Mouse (Mus musculus): Measurements from ENCODE around the gene Bckdk. TPM values are rescaled to one million over a fixed set of nuclear protein-coding genes. Genes with fewer than 3 reads are reported as not detected.
A peak's percentile ranks its signal among the peaks of the same experiment; 100 is the strongest.
"Not testable (repeated sequence)": the region's sequence is repeated elsewhere in the genome, so short reads cannot be mapped to it uniquely, and the experiment has no call there.

The Bckdk gene
- polyA plus RNA-seq, 1 experiment from 2014 or later, result 130 TPM

DNA sequence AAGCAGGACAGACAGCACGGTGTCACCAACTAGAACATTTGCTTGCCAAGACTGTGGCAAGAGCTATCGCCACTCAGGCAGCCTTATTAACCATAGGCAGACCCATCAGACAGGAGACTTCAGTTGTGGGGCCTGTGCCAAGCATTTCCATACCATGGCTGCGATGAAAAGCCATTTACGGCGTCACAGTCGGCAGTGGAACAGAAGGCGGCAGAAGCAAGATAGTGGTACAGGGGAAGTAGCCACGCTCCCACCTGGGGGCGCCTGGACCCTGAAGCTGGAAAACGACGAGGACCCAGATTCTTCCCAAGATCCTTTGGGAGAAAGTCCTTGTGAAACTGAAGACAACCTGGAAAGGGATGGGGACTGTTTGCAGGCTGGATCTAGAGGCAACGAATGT, 23.5 kb upstream of the Bckdk start:
- Histone ChIP-seq H3K27ac (no peak overlapping the region), H3K9me3 (0 out of 2 replicates have a peak, but pooled peaks cover 4% of the 10 kb centered on the region), H3K4me1 (peaks cover 28% of the 10 kb centered on the region), H3K27me3 (ENCODE audit: poor library complexity, severe bottlenecking) (no peaks in the 10 kb centered on the region), H3K4me3 (no peak overlapping the region), H3K36me3 (replicated peaks) (peaks cover 78% of the 10 kb centered on the region)
- DNase-seq (ENCODE audit: extremely low spot score, low spot score), result no peak
- 90% methylated on average over 12 of the region's 12 CpGs for WGBS

DNA sequence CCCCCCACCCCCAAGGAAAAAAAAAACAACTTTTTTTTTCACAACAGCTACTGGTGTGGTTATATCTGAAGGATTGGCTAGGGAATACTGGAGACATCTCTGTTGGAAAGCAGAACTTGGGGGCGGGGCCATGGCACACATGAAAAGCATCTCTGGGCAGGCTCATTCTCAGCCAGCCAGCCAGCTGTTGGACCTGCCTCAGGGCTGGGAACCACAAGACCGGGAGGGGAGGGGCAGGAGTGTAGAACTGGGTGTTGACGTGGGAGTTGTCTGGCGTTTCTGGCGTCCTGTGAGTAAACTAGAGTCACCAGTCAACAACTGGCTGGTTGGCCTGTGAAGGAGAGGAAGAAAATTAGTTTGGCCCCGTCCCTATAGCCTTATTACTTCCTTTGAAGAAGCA, 17.9 kb upstream of the Bckdk start:
- H3K27ac ChIP-seq, result no peak overlapping the region
- peaks cover 100% of the 10 kb centered on the region for H3K36me3 ChIP-seq (replicated peaks)
- WGBS, result 84% methylated on average over 6 of the region's 6 CpGs
- no peak overlapping the region for H3K4me3 ChIP-seq
- H3K4me1 ChIP-seq, result peaks cover 19% of the 10 kb centered on the region
- DNase-seq (ENCODE audit: extremely low spot score, low spot score), result no peak
- no peaks in the 10 kb centered on the region for H3K27me3 ChIP-seq (ENCODE audit: poor library complexity, severe bottlenecking)
- no peaks in the 10 kb centered on the region for H3K9me3 ChIP-seq

DNA sequence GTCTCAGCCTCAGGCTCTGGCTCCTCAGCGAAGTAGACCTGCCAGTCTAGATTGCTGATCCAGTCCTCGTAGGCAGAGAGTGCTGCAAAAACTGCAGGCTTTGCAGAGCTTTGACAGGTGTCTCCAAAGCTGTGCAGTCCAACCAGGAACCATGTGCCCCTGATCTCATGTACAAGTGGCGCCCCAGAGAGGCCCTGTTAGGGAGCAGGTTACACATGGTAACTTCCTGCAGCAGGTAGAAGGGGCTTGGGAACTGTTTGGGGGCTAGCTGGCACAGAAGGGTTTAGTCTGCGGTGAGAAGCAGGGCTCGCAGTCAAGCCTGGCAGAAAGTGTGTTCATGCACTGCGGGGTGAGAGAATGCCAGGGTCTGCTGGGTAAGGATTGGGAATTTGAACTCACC, 17.3 kb upstream of the Bckdk start:
- H3K4me1 ChIP-seq, result peaks cover 19% of the 10 kb centered on the region
- 92% methylated on average over 6 of the region's 6 CpGs for WGBS
- H3K36me3 ChIP-seq (replicated peaks), result peaks cover 98% of the 10 kb centered on the region
- no peaks in the 10 kb centered on the region for H3K27me3 ChIP-seq (ENCODE audit: poor library complexity, severe bottlenecking)
- H3K27ac ChIP-seq, result no peak overlapping the region
- H3K9me3 ChIP-seq, result no peaks in the 10 kb centered on the region
- DNase-seq (ENCODE audit: extremely low spot score, low spot score), result no peak
- H3K4me3 ChIP-seq, result no peak overlapping the region

DNA sequence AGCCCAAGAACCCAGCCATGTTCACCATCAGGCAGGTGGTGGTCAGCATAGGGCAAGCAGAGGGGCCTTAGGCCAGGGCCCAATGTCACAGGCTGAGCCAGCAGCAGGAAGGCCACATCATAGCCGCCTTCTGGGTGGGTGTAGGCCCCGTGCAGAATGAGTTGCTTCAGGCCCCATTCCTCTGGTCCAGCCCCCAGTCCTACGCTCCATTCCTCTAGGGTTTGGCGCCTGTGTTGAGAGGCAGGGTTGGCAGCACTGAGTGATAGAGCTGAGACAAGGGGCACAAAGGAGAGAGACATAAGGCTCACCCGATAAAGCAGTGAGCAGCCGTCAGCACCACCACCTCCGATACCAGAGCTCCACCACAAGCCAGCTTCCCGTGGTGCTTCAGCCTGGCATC, 16.7 kb upstream of the Bckdk start:
- H3K36me3 ChIP-seq (replicated peaks), result peaks cover 98% of the 10 kb centered on the region

DNA sequence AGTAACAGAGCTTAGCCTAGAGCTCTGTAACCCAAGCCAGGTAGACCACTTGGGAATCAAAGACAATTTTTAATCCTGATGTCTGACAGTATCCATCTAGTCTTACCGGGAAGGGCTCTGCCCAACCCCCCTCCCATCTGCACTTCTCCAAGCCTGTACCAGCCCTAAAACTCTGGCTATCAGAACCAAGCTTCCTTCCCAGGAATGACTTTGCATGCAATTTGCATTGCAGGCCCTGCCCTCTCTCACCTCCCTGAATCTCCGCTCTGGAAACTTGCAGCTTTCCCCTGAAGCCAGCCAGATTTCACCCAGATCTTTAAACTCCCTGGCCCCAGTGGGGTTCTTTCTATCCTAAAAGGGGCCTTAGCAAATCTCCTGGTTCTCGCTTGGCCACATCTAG, 16.1 kb upstream of the Bckdk start:
- DNase-seq (ENCODE audit: extremely low spot score, low spot score), result no peak
- 89% methylated on average over 3 of the region's 3 CpGs for WGBS
- Histone ChIP-seq H3K4me3 (no peak overlapping the region), H3K27me3 (ENCODE audit: poor library complexity, severe bottlenecking) (no peaks in the 10 kb centered on the region), H3K27ac (no peak overlapping the region), H3K36me3 (replicated peaks) (peaks cover 98% of the 10 kb centered on the region), H3K9me3 (no peaks in the 10 kb centered on the region), H3K4me1 (peaks cover 15% of the 10 kb centered on the region)

More for the DNA sequence above, 16.7 kb upstream of the Bckdk start:
- Histone ChIP-seq H3K4me3 (no peak overlapping the region), H3K9me3 (no peaks in the 10 kb centered on the region), H3K27me3 (ENCODE audit: poor library complexity, severe bottlenecking) (no peaks in the 10 kb centered on the region), H3K4me1 (peaks cover 19% of the 10 kb centered on the region), H3K27ac (no peak overlapping the region)
- no peak for DNase-seq (ENCODE audit: extremely low spot score, low spot score)
- WGBS, result 93% methylated on average over 8 of the region's 8 CpGs

DNA sequence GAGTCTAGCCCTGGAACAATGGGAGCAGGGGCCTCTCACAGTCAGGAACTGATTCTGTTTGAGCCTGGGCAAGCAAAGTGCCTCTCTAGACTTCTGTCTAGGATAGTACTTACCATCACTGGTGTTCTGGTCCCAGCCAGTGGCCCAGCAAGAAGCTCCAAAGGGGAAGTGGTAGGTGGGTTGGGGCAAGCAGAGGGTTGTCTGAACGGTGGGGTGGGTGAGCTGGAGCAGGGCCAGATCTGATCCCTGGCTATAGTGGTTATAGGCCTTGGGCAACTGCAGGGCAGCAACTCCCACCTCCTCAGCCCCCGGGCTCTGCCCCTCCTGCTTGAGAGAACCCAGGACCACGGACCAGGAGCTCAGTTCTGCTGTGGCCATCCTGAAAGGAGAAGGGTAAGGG, 15.1 kb upstream of the Bckdk start:
- H3K9me3 ChIP-seq, result no peaks in the 10 kb centered on the region
- WGBS, result 81% methylated on average over 3 of the region's 3 CpGs
- peaks cover 97% of the 10 kb centered on the region for H3K36me3 ChIP-seq (replicated peaks)
- DNase-seq (ENCODE audit: extremely low spot score, low spot score), result no peak
- H3K4me3 ChIP-seq, result no peak overlapping the region
- no peak overlapping the region for H3K27ac ChIP-seq
- H3K4me1 ChIP-seq, result peaks cover 13% of the 10 kb centered on the region
- H3K27me3 ChIP-seq (ENCODE audit: poor library complexity, severe bottlenecking), result no peaks in the 10 kb centered on the region

DNA sequence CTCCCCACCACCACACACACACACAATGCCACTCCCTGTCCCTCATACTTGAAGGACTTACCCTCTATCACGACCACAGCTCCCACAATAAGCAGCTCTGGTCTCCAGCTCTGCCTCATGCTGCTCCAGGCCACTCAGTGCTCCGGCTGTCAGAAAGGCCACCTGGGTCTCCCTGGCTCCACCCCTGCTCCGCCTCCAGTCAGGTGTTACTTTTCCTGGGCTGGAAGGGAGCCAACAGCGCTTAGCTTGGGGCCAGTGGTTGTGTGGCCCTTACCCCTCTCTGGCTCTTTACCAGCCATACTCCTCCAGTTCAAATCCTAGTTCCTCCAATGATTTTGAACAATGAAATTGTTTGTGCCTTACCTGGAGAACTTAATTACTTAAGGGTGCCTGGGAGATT, 13.1 kb upstream of the Bckdk start, which contains the start of gene Prss53:
Prss53 (minus strand) TSS at position 173 of the 400 bp plus-strand sequence.
- Histone ChIP-seq H3K4me3 (no peak within 1 kb of the TSS), H3K9me3 (no peaks in the 10 kb centered on the region), H3K27ac (no peak within 1 kb of the TSS), H3K27me3 (ENCODE audit: poor library complexity, severe bottlenecking) (no peaks in the 10 kb centered on the region), H3K4me1 (peaks cover 19% of the 10 kb centered on the region), H3K36me3 (replicated peaks) (peaks cover 78% of the 10 kb centered on the region)
- 29% methylated on average over 4 of the region's 4 CpGs for WGBS
- no peak for DNase-seq (ENCODE audit: extremely low spot score, low spot score)

DNA sequence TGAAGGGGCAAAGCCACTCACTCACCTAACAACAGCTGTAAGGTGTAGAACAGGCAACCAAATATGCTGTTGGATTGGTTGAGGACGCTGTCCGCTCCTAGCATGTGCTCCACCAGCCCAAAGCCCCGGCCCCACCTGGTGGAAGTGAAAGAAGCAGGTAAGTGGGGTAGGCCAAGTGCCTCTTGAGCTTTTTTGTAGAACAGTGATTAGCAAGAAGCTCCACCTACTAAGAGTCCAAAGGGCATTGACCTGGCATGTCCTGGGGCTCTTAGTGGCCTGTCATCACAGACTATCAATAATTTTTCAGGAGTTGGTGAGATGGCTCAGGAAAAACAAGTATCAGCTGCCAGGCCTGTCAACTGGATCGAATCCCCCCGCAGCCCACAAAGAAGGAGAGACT, 9.4 kb upstream of the Bckdk start:
- no peak for DNase-seq (ENCODE audit: extremely low spot score, low spot score)
- H3K27me3 ChIP-seq (ENCODE audit: poor library complexity, severe bottlenecking), result no peaks in the 10 kb centered on the region
- H3K4me1 ChIP-seq, result peaks cover 19% of the 10 kb centered on the region
- H3K4me3 ChIP-seq, result peak overlapping the region; percentile 60
- WGBS, result 93% methylated on average over 5 of the region's 5 CpGs
- H3K36me3 ChIP-seq (replicated peaks), result peaks cover 41% of the 10 kb centered on the region
- H3K27ac ChIP-seq, result no peak overlapping the region
- no peaks in the 10 kb centered on the region for H3K9me3 ChIP-seq

DNA sequence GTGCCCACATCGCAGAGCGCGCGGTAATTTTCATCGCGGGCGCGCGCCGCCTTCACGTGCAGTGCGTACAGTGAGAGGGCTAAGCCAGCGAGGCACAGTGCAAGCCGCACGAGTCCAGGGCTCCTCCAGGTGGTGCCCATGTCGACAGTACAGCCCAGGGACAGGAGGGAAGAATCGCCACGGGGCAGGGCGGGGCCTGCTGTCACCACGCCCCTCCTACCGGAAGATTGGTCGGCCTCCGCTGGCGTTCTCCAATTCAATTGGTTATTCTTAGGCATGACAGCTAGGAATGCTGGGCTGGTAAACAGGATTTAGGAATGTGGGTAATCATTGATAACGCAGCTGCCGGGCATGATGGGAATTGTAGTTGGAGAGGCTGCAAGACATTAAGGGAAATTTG, 8.4 kb upstream of the Bckdk start, which contains the start of the genes Gm21974 and Vkorc1:
Gm21974 (minus strand) TSS at position 13 of the 400 bp plus-strand sequence.
Vkorc1 (minus strand) TSS at position 176 of the 400 bp plus-strand sequence.
- peak within 1 kb of the TSS; percentile 78 for H3K27ac ChIP-seq
- H3K36me3 ChIP-seq (replicated peaks), result peaks cover 31% of the 10 kb centered on the region
- under 1% methylated on average over 26 of the region's 26 CpGs for WGBS
- H3K27me3 ChIP-seq (ENCODE audit: poor library complexity, severe bottlenecking), result no peaks in the 10 kb centered on the region
- H3K9me3 ChIP-seq, result no peaks in the 10 kb centered on the region
- peak within 1 kb of the TSS; percentile 60 for H3K4me3 ChIP-seq
- DNase-seq (ENCODE audit: extremely low spot score, low spot score), result peak; percentile 90
- H3K4me1 ChIP-seq, result peaks cover 19% of the 10 kb centered on the region

DNA sequence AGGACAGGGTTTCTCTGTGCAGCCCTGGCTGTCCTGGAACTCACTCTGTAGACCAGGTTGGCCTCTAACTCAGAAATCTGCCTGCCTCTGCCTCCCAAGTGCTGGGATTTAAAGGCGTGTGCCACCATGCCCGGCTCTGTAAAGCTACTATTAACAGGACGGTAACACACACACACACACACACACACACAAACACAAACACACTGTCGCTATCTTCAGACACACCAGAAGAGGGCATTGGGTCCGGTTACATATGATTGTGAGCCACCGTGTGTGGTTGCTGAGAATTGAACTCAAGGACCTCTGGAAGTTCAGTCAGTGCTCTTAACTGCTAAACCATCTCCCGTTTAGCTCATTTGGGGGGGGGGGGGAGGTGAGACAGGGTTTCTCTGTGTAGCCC, 8.0 kb upstream of the Bckdk start:
- H3K4me1 ChIP-seq, result peaks cover 19% of the 10 kb centered on the region
- WGBS, result 70% methylated on average over 7 of the region's 7 CpGs
- H3K9me3 ChIP-seq; H3K27me3 ChIP-seq (ENCODE audit: poor library complexity, severe bottlenecking); DNase-seq (ENCODE audit: extremely low spot score, low spot score): not testable (repeated sequence)
- 0 out of 2 replicates have a peak overlapping the region, but pooled peaks have one; percentile 78 for H3K27ac ChIP-seq
- H3K36me3 ChIP-seq (replicated peaks), result peaks cover 27% of the 10 kb centered on the region
- H3K4me3 ChIP-seq, result peak overlapping the region; percentile 60

DNA sequence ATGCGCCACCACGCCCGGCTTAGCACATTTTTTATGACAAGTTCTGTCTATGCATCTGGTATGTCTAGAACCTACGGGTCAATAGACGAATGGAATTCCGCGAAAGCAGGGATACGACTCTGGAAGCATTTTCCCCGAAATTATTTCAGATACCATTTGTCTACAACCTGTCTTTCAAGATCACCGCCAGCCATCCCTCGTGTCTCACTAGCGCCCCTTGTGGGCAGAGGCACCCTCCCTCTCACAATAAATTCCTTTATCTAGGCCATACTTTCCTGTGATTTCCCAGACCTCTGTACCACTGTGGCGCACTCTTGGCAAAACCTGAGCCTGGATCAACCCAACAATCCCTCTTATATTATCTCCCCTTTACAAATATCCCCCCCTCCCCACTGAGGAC, 7.5 kb upstream of the Bckdk start:
- H3K27ac ChIP-seq, result no peak overlapping the region
- no peaks in the 10 kb centered on the region for H3K9me3 ChIP-seq
- DNase-seq (ENCODE audit: extremely low spot score, low spot score), result peak; percentile 50
- WGBS, result 61% methylated on average over 13 of the region's 13 CpGs
- peaks cover 23% of the 10 kb centered on the region for H3K36me3 ChIP-seq (replicated peaks)
- peaks cover 19% of the 10 kb centered on the region for H3K4me1 ChIP-seq
- H3K27me3 ChIP-seq (ENCODE audit: poor library complexity, severe bottlenecking), result no peaks in the 10 kb centered on the region
- H3K4me3 ChIP-seq, result no peak overlapping the region

DNA sequence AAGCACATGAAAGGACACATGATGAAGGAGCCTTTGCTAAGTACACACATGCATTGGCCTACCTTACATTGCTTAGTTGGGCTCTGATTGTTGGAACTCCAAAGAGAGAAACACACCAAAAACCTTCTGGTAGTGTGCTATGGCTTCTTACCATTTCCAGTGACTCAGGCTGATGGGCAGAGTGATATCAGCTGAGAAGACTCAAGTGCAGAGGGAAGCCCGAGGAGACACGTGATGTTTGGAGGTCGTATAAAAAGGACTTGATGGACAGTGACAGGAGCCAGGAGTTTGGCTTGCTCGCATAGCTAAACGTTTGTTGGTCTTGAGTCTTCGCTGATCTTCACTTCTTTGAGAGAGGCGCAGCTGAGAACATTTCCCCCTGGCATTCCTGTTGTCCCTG, 6.3 kb upstream of the Bckdk start:
- Histone ChIP-seq H3K27me3 (ENCODE audit: poor library complexity, severe bottlenecking) (no peaks in the 10 kb centered on the region), H3K9me3 (no peaks in the 10 kb centered on the region), H3K27ac (no peak overlapping the region), H3K4me3 (no peak overlapping the region), H3K4me1 (peaks cover 19% of the 10 kb centered on the region), H3K36me3 (replicated peaks) (peaks cover 12% of the 10 kb centered on the region)
- WGBS, result 92% methylated on average over 7 of the region's 7 CpGs
- DNase-seq (ENCODE audit: extremely low spot score, low spot score), result no peak

DNA sequence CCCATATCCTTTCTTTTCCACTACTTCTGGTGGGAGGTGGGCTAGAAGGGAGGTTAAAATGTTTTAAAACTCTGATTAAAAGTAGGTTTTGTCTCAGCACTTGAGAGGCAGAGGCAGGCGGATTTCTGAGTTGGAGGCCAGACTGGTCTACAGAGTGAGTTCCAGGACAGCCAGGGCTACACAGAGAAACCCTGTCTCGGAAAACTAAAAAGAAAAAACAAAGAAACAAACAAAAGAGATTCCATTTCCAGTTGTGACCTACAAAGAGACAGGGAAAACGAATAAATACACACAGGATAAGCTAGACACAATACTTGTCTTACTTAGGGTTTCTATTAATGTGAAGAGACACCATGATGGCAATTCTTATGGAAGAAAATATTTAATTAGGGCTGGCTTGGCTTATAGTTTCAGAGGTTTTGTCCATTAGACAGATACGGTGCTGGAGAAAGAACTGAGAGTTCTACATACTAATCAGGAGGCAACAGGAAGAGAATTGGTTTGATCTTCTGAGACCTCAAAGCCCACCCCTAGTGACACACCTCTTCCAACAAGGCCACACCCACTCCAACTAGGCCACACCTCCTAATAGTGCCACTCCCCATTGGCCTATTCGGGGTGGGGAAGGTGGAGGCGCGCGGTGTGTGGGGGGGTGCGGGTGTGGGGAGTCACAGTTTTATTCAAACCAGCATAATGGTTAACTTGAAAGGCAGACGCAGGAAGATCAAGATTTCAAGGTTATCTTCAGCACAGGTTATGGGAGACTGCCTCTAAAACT, 5.5 kb upstream of the Bckdk start:
- Histone ChIP-seq H3K36me3 (replicated peaks) (peaks cover 3% of the 10 kb centered on the region), H3K27ac (no peak overlapping the region), H3K4me1 (peaks cover 19% of the 10 kb centered on the region), H3K4me3 (no peak overlapping the region), H3K9me3 (no peaks in the 10 kb centered on the region), H3K27me3 (ENCODE audit: poor library complexity, severe bottlenecking) (no peaks in the 10 kb centered on the region)
- DNase-seq (ENCODE audit: extremely low spot score, low spot score), result no peak
- 38% methylated on average over 10 of the region's 10 CpGs for WGBS
